Mouse (Mus musculus): ENCODE data around the gene Oas1f.
"Not testable (repeated sequence)": the region's sequence is repeated elsewhere in the genome, so short reads cannot be mapped to it uniquely, and the experiment has no call there.

Oas1f gene

DNA sequence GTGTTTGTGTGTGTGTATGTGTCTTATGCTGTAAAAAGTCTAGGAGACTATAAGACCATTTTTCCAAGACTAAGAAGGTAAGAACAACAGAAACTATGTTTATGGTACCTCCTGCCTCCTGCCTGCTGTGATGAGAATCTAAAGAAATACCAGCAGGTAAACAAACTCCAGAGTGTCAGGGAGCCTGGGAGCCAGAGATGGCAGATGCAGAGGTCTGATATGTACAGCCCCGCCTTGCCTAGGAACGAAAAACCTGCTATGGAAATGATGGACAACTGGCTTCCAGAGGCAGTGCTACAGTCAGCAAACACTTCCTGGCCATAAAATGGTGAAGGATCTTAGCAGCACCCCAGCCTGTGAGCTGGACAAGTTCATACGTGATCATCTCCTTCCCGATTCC is at the start of gene Oas1f:
Gene Oas1f, plus strand, starts transcription at position 301 of the 400 bp plus-strand sequence.
- in situ Hi-C loops (cut with MboI, MseI), result no loop called here

DNA sequence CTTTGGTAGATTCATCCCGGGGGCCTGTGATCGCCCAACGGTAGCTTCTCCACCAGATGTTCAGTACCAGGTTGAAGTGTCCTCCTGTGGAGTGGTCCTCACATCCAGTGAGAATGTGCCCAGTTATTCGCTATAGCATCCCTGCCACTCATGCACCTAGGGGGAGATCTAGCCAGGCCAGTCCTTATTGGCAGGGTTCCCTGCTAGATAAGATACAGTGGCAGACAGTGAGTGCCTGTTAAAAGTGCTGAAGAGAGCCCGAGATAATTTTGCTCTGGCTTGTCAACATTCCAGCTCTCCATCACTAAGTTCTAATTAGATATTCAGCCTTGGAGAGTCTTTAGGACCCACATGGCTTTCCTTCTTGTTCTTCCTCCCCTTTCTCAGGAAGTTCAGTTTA is 49.0 kb upstream of the Oas1f start:
- in situ Hi-C loops (cut with MboI, MseI), result not testable (repeated sequence)

DNA sequence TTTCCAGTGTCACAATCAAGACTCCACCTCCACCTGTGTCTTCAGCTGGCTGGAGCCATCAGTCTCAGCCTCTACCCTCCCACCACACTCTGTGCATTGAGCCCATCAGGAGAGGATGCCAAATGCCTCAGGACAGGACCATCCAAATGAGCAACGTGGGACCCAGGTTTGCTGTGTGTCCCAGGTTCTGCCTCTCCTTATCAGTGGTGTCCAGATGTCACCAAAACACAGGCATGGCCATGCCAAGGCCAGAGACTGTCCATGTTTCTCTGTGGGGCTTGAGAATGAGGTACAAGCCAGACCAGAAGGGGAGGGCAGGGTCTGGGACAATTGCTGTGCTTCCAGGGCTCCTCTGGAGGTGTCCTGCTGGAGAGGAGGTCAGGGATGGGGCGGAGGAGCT is 48.2 kb upstream of the Oas1f start:
- in situ Hi-C loops (cut with MboI, MseI), result not testable (repeated sequence)

DNA sequence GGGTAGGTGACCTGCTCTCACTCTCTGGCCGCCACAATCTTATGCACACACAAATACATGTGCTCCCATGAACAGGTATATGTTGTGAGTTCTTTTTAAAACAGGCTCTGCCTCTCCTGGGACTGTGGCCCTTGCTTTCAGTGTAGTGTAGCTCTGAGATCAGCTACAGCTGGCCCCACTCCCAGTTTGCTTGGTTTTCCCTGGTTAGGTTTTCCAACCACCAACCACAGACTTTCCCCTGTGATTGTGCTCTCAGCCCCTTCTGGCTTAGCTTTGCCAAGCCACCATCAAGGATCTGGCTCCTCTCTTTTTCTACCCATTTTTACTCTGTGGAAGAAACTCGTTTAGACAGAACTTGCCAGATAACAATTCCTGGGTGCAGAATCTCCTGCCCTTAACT is 43.6 kb upstream of the Oas1f start:
- in situ Hi-C loops (cut with MboI, MseI), result loop anchor here (5.0 kb wide), 1 partner anchor 39 kb away; no protein-coding TSS in a partner anchor

DNA sequence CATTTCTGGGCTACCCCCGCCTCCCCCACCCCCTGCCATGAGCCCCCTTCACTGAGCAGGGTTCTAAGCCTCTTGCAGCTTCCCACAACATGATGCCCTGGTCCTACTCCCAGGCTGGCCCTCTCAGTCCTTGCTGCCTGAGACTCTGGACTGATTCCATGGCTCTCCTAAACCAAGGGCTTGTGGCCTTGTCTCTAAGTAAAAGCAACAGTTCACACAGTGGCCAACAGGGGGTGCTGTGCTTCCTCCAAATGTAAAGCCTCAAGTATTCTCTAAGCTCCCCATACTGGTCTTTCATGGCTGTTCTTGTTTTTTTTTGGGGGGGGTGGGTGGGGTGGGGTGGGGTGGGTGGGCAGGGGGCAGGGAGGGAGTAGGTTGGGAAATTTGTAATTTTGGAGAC is 40.7 kb upstream of the Oas1f start:
- in situ Hi-C loops (cut with MboI, MseI), result no loop called here

DNA sequence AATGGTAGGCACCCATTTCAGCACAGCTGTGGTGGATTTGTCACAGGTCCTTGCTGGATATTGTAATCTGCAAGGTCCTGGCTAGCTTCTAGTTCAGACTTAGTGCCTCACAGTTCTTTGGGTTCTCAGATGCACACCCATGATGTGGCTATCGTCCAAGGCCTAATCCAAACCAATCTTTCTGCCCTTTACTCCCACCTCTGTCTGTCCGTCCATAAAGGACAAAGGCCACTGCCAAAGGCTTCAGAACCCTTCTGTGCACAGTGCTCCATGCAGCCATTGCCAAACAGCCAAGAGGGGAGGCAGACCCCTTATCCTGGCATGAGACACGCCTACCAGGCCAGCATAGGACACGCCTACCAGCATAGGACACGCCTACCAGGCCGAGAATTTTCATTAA is 38.0 kb upstream of the Oas1f start:
- in situ Hi-C loops (cut with MboI, MseI), result no loop called here

DNA sequence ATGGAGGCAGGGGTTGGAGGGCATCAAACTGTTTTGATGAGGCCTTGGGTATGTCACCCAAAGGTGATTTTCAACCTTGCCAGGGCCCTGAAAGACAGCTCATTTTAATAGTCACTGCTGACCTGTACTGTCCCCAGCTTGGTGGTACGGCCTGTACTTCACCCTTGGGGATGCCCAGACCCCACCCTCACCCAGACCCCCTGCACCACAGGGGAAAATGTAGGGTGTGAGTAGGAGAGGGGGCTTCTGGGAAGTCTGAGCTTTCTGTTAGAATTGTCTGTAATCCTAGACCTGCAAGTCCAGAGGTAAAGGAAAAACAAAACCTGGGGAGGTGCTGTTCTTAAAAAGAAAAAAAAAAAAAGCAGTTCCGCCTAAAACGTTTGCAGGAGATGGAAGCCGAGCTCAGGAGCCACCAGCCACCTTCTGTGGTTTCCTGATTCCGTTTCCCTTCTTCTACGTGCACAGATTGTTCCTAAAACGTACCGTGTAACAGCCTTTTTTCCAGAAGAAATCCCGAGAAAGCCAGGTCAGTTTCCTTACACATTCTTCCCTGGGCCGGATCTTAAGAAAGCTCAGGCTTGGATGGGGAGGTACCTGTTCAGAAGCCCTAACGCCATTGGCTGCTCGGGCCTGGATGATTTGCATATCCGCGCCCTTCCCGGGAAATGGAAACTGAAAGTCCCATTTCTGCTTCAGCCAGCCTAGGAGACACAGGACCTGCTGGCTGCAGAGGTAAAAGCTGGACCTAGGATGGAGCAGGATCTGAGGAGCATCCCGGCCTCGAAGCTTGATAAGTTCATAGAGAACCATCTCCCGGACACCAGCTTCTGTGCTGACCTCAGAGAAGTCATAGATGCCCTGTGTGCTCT is 35.0 kb upstream of the Oas1f start, which contains the start of gene Oas1c:
Gene Oas1c, minus strand, starts transcription at position 564 of the 869 bp plus-strand sequence.
- in situ Hi-C loops (cut with MboI, MseI), result no loop called here

DNA sequence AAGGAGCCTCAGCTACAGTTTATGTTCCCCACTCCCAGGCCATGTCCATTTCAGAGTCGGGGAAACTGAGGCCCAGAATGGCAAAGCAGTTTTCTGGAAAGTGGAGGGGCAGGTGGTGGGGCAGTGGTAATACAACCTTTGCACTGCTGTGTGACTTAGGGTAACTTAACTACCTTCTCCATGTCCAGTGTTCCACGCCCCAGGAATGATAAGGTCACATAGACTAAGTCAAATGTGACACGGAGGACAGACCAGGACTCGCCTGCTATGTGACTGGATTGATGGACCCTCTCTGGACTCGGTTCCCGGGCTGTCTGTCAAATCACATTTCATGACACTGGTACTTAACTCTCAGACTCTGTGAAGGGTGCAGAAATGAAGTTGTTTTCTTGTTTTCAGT is 34.1 kb upstream of the Oas1f start:
- in situ Hi-C loops (cut with MboI, MseI), result no loop called here

DNA sequence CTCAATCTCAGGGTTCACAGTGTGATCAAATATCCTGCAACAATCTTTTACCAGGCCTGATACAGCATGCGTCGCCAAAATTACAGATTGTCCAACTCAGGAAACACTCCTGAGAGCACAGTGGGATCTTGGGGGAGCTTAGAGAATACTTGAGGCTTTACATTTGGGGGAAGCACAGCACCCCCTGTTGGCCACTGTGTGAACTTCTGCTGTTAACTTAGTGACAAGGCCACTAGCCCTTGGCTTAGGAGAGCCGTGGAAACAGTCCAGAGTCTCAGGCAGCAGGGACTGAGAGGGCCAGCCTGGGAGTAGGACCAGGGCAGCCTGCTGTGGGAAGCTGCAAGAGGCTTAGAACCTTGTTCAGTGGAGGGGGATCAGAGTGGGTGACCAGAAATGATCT is 31.2 kb upstream of the Oas1f start:
- in situ Hi-C loops (cut with MboI, MseI), result no loop called here

DNA sequence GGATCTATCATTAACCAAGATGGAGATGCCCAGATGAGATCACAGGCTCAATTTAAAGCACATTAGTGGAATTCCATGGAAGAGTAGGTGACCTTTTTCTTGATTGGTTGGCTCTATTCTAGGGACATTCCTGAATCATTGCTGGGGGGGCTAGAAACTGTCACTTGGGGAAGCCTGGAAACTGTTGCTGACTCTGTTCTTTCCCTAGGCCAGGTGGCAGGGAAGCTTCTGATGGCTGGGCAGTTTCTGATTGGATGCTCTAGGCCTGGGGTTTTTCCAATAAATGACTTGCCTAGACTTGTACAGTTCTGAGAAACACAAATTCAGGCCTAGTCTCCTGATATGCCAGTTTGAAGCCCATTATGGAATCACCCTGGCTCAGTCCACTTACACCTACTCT is 28.2 kb upstream of the Oas1f start:
- in situ Hi-C loops (cut with MboI, MseI), result no loop called here

DNA sequence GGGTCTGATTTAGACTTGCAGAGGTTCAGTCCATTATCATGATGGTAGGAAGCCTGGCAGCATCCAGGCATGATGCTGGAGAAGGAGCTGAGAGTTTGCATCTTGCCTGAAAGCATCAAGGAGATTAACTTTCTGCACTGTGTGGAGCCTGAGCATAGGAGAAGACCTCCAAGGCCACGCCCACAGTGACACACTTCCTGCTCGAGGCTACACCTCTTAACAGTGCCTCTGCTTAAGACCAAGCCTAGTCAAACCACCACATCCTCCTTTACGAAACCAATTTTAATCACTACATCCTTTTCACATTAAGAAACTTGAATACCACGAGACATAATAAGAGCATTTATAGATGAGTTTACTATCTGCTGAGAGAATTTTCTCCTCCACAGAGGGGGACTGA is 16.1 kb upstream of the Oas1f start:
- in situ Hi-C loops (cut with MboI, MseI), result no loop called here

DNA sequence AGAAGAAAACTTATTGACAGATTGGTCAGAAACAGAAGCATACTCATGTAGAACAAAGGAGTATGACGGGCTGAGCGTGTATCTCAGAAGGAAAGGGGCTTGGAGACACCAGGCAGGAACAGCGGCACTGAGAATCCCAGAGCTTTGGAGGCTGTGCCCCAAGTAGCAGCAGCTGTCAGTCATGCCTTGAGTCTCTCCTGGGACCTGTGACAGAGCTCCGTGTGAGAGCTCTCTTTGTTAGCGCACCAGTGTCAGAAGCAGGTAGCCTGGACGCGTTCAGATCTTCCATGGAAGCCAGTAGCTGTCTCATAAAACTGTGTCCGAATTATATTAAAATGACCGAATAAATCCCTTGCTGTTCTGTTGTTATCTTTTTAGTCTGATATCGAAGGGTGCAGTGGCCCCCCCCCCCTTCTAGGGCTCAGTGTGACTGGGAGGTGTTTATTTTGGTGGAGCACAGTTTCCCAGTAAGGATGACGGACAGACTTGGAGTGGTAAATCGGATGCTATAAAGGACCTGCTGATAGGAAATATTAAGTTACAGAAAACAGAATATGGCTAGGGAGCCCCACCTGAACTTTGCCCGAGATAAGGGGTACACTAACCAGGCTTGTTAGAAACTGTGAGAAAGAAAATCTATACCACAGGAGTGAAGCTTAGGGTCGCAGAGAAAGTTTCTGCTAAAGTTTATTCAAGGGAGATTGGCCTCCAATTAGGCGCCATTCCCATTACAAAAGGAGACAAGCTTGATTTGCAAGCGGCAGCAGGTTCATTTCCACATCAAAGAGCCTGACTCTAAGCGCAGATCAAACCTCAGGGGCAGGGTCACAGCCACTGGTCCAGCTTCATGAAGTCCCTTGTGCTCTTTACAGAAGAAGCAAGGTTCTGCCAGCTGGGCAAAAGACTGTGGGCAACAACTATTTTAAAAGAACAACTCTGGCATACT is 13.6 kb upstream of the Oas1f start:
- in situ Hi-C loops (cut with MboI, MseI), result no loop called here

DNA sequence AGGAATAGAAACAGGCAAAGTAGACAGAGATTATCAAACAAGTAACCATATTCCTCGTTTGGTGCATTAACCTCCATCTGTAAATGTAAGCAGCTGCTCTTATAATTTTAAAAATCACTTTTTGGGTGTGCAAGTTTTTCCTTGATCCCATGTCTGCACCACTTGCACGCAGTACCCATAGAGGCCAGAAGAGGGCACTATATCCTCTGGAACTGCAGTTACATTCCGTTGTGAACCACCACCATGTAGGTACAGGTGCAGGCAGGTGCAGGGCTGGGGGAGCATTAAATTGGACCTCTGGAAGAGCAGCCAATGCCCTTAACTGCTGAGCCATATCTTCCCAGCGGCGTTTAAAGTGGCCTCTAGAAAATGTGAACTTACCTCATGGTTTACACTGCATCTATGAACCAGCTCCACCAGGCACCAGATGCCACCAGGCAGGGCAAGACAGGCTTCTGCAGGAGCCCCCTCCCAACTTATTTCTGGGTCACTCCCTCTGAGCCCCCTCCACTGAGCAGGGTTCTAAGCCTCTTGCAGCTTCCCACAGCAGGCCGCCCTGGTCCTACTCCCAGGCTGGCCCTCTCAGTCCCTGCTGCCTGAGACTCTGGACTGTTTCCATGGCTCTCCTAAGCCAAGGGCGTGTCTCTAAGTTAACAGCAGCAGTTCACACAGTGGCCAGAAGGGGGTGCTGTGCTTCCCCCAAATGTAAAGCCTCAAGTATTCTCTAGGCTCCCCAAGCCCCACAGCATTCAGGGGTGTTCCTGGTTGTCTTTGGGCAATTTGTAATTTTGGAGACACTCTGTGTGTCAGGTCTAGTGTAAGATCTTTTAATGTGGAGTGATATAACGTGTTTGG is 10.2 kb upstream of the Oas1f start:
- in situ Hi-C loops (cut with MboI, MseI), result no loop called here

DNA sequence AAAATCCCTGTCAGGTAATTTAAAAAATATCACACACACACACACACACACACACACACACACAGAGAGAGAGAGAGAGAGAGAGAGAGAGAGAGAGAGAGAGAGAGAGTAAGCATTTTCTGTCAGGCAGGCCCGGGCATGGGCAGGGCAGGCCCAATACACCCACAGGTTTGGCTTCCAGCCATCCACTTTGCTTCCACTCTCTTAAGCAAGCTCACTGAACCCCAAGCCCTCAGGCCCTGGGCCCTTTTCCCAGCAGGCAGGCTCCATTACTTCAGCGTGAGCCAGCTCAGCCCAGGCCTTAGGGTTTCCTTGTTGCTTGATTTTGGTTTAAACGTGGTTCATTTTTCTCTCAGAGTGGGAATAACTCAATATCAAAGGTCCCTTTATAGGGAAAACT is 2.5 kb upstream of the Oas1f start:
- in situ Hi-C loops (cut with MboI, MseI), result loop anchor here (5.0 kb wide), 1 partner anchor 42 kb away; no protein-coding TSS in a partner anchor

DNA sequence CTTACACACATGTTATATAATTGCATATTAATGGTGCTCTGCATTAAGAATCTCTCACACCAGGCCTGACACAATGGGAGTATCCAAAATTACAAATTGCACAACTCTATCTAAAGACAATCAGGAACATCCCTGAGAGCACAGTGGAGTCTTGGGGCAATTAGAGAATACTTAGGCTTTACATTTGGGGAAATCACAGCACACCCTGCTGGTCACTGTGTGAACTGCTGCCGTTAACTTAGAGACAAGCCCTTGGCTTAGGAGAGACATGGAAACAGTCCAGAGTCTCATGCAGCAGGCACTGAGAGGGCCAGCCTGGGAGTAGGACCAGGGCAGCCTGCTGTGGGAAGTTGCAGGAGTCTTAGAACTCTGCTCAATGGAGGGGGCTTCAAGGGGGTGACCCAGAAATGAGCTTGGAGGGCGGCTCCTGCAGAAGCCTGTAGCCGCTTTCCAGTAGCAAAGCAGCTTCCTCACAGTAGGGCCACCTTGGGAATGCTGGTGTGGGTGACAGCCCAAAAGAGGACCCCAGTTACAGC is 2.5 kb downstream of the Oas1f start:
- in situ Hi-C loops (cut with MboI, MseI), result no loop called here

DNA sequence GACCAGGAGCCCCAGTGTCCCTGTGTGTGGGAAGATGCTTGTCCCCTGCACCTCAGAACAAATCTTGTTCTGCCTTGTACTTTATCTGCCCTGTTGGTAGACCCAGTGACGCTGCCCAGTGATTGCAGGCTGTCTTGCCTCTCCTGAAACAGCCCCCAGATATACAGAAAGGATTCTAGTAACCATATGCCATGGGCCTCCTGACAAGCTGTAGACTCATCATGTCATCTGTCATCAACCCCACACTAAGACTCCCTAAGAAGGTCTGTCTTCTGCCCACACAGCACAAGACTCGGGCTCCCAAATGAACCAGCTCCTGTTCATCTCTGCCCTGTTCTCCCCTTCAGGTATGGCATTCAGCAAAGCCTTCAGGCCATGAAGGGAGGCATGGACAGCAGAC is 12.1 kb downstream of the Oas1f start:
- in situ Hi-C loops (cut with MboI, MseI), result no loop called here

DNA sequence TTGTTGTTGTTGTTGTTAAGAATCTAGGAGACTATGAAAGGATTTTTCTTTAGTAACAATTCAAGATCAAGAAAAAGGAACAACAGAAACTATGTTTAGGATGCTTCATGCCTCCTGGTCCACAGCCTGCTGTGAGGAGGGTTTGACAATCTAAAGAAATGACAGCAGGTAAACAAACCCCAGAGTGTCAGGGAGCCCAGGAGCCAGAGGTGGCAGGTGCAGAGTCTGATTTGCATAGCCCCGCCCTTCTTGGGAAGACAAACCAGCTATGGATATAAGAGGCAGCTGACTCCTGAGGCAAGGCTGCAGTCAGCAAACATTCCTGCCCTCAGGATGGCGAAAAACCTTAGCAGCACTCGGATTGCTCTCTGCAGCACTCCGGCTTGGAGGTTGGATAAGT is 14.0 kb downstream of the Oas1f start, which contains the start of gene Oas1h:
Gene Oas1h, plus strand, starts transcription at position 301 of the 400 bp plus-strand sequence.
- in situ Hi-C loops (cut with MboI, MseI), result no loop called here

DNA sequence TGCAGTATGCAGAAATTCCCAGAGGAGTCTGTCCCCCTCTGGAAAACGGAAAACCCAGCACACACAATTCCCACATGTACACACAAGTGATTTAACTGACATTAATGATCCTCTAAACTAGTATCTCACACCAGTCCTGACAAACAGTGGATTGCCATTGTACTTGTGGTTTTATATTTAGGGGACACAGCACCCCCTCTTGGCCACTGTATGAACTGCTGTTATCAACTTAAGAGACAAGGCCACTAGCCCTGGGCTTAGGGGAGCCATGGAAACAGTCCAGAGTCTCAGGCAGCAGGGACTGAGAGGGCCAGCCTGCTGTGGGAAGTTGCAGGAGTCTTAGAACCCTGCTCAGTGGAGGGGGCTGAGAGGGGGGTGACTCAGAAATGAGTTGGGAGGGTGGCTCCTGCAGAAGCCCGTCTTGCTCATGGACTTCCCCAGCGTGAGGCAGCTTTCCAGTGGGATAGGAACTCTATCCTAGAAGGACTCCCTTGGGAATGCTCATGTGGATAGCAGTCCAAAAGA is 18.2 kb downstream of the Oas1f start:
- in situ Hi-C loops (cut with MboI, MseI), result no loop called here

DNA sequence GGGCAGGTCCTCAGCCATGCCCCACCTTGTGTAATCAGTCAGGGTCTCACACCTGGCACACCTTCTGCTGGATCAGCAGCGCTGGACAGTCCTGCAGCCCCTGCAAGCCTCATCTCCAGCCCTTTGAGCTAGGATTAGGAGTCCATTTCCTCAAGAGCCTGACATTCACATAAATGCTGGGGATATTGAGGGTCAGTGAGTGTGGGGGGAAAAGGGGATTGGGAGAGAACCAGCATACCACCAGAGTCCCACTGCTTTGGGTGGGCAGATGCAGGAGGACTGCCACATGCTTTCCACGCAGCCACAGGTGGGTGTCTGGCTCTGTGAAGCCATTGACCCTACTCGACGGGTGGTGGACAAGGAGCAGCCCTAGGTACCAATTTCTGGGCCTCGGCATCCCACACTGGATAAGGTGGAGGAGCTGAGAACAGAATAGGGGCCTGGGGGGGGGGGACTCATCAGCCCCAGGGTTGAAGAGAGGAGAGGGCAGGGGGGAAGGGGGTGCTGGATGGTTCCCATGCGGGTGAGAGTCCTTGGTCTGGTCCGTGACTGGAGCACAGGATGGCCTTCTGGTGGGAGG is 22.4 kb downstream of the Oas1f start:
- in situ Hi-C loops (cut with MboI, MseI), result no loop called here

DNA sequence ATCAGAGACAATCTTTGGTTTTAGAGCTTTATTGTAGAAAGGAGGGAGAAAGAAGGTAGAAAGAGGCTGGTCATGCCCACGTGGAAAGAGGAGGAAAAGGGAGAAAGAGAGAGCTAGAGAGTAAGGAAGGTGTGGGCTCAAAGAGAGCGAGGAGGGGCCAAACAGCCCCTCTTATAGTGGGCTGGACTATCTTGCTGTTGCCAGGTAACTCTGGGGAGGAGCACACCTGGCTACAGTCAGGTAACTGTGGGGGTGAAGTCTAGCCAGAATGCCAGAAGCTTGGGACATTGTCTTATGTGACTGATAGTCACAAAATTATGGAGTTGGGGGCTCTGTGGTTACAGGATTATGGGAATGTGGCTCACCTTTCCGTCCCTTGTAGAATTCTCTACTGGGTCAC is 22.9 kb downstream of the Oas1f start:
- in situ Hi-C loops (cut with MboI, MseI), result no loop called here
